Mouse (Mus musculus) left cerebral cortex, postnatal 14 days (tissue): ENCODE measurements around the gene Lgals3. TPM values are rescaled to one million over a fixed set of nuclear protein-coding genes. Genes with fewer than 3 reads are reported as not detected.

Experiments used
- DNase-seq, 2 experiments: peaks; one replicate each; pipeline ENCODE4 v3.0.0; 2021 to 2022; ENCODE audit warnings: low spot score in 2 of 2, mixed read lengths in 1 of 2
- intact Hi-C: fragments of 180-260 bp; cut with DNase I; formaldehyde crosslinking; loops from one replicate; pipeline ENCODE4 v1.15.1; 2025
- total RNA-seq, 2 experiments: library from RNA; stranded (reverse); gene quantifications; 2 replicates each; pipeline ENCODE4 v1.2.3; 2021

Lgals3 gene
- total RNA-seq, 2 experiments from 2014 or later: 0.34 to 0.75 TPM

DNA sequence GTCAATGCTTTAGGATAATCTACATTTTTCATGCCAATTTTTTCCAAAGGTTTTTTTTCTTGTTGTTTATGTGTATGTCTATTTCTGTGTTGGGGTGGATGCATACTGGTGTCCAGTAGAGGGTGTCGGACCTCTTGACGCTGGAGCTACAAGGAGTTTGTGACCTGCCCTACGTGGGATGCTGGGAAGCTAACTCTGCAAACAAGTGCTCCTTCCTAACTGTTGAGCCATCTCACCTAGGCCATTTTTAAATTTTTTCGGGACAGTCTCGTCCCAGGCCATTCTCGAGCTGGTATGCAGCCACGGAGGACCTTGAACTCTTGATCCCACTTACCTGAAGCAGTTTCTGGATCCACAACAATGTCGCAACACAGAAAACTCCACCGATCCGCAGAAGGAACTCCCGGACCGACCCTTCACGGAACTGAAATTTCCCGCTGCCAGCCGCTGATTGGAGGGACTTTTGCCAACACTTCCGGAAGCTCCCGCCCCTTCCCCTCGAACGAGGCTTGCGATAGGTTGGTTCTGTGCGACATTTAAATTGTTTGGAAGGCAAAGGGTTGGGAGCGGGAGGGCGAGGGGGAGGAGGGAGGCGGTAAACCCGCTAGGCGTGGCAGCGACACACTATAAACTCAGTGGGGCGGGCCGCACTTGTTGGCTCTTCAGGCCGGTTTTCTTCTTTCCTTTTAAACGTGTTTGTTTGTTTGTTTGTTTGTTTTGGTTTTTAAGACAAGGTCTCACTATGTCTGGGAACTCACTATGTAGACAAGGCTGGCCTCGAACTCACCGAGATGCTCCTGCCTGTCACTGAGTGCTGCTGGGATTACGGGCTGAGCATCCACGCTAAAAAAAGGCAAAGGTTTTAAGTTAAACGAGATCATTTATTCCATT, 50.5 kb downstream of the Lgals3 start, which contains the start of gene Dlgap5:
Gene Dlgap5, minus strand, starts transcription at position 633 of the 891 bp plus-strand sequence.
- intact Hi-C loops: no loop called here
- peak; percentile 92 for DNase-seq

DNA sequence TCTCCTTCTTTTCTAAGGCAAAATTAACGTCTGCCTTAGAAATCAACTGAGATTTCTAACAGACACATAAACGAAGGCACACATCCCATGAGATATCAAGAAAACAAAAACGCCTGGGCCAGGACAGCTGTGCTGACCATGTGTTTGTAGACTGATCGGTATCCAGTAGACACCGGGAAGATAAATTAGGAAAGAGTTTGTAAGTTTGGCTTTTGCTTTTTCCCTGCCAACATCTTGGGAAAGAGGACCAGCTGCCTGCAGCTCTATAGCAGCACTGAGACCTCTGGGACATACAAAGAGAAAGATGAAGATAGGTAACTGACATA, 51.1 kb downstream of the Lgals3 start:
- intact Hi-C loops: no loop called here
- DNase-seq: no peak

DNA sequence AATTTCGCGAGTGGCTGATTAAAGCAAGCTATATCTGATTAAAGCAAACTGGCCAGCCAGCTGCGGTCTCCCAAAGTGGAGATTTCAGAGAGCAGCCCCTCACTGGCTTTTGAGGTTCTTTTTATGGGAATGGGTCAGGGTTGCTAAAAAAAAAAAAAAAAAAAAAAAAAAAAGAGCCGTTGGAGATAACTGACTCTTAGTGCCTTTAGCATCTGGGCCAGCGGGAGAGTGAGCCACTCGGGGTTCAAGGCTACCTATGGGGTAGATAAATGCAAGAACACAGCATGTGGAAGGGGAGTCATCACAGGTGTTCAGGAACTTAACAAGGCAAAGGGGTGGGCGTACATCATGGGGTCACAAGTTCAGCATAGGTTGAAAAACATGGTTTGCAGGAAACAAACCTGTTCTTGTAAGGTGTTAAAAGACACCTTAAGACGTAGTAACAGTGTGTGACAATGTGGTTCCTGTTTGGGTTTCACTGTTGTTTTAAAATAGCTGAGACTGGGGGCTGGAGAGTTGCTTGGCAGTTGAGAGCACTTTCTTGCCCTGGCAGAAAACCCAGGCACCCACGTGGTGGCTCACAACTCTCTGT, 51.6 kb downstream of the Lgals3 start:
- no peak for DNase-seq
- intact Hi-C loops: no loop called here

DNA sequence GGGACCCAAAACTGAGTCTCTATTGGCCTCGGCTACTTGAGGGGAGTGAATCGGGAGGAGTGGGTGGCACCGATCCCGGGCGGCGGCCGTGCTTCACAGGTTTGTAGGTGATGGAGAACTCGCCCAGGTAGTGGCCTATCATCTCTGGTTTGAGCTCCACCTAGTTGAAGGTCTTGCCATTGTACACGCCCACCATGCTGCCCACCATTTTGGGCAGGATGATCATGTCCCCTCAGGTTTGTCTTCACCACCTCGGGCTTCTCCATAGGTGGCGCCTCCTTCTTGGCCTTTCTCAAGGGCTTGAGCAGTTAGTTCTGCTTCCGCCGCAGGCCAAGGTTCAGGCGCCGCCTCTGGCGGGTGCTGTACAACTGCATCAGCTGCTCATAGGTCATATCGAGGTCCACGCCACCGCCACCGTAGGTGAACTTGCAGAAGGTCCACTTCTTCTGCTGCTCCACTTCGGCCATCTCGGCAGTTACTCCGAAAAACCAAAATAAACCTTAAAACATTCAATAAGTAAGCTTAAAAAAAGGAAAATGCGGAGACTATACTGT, 52.2 kb downstream of the Lgals3 start:
- DNase-seq: no peak
- intact Hi-C loops: no loop called here

DNA sequence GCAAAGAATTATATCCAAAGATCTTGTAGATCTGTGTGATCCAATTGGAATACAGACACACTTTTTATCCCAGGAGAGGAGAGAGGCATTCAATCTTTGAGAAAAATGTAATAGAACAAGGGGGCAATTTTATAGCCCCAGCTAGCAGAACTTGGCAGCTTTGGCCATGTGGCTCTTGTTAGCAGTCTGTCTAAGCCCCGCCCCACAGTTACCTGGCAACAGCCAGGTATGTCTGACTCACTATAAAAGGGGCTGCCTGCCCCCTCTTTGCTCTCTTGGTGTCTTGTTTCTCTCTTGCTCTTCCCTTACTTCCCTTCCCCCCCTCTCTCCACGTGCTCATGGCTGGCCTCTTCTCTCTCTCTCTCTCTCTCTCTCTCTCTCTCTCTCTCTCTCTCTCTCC, 54.1 kb downstream of the Lgals3 start:
- DNase-seq: no peak
- intact Hi-C loops: no loop called here

DNA sequence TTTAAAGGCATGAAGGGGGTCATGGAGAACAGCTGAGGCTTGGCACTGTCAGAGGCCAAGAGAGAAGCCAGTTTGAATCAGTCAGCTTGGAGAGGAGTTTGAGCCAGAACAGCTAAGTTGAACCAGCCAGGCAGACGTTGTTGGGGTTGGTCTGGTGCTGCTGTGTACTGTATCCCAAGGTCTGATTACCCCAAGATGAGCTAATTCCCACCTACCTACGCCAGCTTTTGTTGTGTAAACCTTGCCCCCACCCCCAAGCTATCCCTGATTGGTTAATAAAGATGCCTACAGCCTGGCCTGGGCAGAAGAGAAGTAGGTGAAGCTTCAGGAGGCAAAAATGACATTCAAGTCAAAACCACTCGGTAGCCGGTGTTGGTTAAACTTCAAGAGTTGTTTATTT, 54.9 kb downstream of the Lgals3 start:
- no peak for DNase-seq
- intact Hi-C loops: no loop called here

DNA sequence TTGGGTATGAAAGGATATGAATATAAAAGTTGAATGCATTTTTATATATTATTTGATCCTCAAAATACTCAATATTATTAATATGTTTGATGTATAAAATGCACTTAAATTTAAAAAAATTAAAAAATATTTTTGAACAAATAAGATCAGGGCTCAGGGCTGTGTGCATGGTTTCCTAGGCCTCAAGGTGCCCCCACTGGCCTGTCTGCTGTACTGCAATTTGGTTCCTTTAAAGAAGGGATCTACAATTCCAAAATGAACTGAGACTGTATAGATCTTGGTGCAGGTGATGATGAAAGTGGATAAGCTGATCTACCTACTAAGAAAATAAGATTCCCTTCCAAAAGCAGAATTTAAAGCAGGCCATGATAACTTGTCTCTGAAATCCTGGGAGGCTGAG, 65.4 kb downstream of the Lgals3 start:
- intact Hi-C loops: no loop called here
- DNase-seq: no peak

Other genes starting within 250 kb of the Lgals3 start
- gene Gch1, start 178.3 kb upstream of the Lgals3 start, total RNA-seq: 1 to 10 TPM; 1.3 to 1.4 TPM
- gene Wdhd1, start 90.9 kb upstream of the Lgals3 start, total RNA-seq: 1 to 10 TPM; 4.9 to 7.4 TPM
- gene Socs4, start 90.8 kb upstream of the Lgals3 start, total RNA-seq: 10 to 100 TPM; 10.1 to 10.5 TPM
- gene Mapk1ip1l, start 69.5 kb upstream of the Lgals3 start, total RNA-seq: 10 to 100 TPM; 62.3 to 72.8 TPM
- gene Dlgap5, start 50.7 kb downstream of the Lgals3 start, total RNA-seq: 1 to 10 TPM in 1 of 2 experiments, under 1 TPM in 1; 0.85 to 1.2 TPM
- gene Fbxo34, start 82.7 kb downstream of the Lgals3 start, total RNA-seq: 10 to 100 TPM; 88.7 to 90.9 TPM
- gene Atg14, start 202.9 kb downstream of the Lgals3 start, total RNA-seq: 10 to 100 TPM; 15.2 to 15.4 TPM